Mouse (Mus musculus): ENCODE data around the gene Hsd17b6. TPM values are rescaled to one million over a fixed set of nuclear protein-coding genes. Genes with fewer than 3 reads are reported as not detected.
"Not testable (repeated sequence)": the region's sequence is repeated elsewhere in the genome, so short reads cannot be mapped to it uniquely, and the experiment has no call there.

Gene Hsd17b6
- not detected in 2 replicates for polyA plus RNA-seq (2016; fragmentation: Nextera tagmentation; extraction: Ambion mirVana)

DNA sequence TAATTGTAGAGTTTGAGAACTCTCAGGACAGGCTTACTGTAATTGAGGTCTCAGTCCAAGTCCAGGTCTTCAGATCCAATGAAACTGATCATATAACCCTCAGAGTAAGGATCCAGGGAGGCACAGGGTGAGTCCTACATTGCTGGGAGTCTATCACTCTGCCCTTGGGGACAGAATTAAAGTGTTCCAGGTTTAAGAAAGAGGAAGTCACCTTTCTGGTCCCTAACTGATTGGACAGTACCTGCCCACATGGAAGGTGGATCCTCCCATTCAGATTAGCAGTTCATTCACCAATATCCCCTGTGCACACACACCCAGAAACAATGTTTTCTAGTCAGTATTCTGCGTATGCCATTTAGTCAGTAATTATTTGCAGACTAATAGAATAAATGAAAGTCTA lies at the start of gene Hsd17b6:
Gene Hsd17b6 (minus strand): TSS at position 166 of the 400 bp plus-strand sequence.
- Histone ChIP-seq H3K4me3 (no peak within 1 kb of the TSS), H3K27me3 (ENCODE audit: poor library complexity, severe bottlenecking) (no peaks in the 10 kb centered on the region), H3K27ac (no peak within 1 kb of the TSS), H3K36me3 (replicated peaks) (no peaks in the 10 kb centered on the region), H3K4me1 (no peaks in the 10 kb centered on the region), H3K9me3 (no peaks in the 10 kb centered on the region)
- WGBS, result 93% methylated on average over 1 of the region's 1 CpGs
- DNase-seq (ENCODE audit: extremely low spot score, low spot score), result no peak

DNA sequence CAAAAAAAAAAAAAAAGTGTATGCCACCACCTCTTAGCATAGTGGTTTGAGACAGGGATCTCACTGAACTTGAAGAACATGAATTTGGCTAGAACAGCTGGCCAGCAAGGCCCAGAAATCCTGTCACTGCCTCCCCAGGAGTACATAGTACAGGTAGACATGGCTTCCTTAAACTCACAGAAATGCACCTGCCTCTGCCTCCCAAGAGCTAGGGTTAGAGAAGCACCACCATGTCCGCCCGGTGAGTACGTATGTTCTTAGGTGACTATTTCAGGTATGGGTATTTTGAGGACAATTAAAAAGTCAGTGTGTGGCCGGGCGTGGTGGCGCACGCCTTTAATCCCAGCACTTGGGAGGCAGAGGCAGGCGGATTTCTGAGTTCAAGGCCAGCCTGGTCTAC lies 45.6 kb upstream of the Hsd17b6 start:
- no peaks in the 10 kb centered on the region for H3K27me3 ChIP-seq (ENCODE audit: poor library complexity, severe bottlenecking)
- 94% methylated on average over 8 of the region's 8 CpGs for WGBS
- DNase-seq (ENCODE audit: extremely low spot score, low spot score), result no peak
- H3K27ac ChIP-seq, result no peak overlapping the region
- peaks cover 7% of the 10 kb centered on the region for H3K4me1 ChIP-seq
- H3K4me3 ChIP-seq, result no peak overlapping the region
- H3K36me3 ChIP-seq (replicated peaks), result peaks cover 39% of the 10 kb centered on the region
- no peaks in the 10 kb centered on the region for H3K9me3 ChIP-seq

DNA sequence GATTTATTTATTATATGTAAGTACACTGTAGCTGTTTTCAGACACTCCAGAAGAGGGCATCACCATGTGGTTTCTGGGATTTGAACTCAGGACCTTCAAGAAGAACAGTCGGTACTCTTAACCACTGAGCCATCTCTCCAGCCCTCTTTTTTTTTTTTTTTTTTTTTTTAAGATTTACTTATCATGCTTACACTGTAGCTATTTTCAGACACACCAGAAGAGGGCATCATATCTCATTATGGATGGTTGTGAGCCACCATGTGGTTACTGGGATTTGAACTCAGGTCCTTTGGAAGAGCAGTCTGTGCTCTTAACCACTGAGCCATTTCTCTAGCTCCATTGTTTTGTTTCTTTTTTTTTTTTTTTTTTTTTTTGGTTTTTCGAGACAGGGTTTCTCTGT lies 44.7 kb upstream of the Hsd17b6 start:
- H3K9me3 ChIP-seq; H3K27me3 ChIP-seq (ENCODE audit: poor library complexity, severe bottlenecking); H3K4me3 ChIP-seq; DNase-seq (ENCODE audit: extremely low spot score, low spot score); H3K27ac ChIP-seq; H3K4me1 ChIP-seq: not testable (repeated sequence)
- peaks cover 48% of the 10 kb centered on the region for H3K36me3 ChIP-seq (replicated peaks)
- WGBS, result 94% methylated on average over 1 of the region's 2 CpGs

DNA sequence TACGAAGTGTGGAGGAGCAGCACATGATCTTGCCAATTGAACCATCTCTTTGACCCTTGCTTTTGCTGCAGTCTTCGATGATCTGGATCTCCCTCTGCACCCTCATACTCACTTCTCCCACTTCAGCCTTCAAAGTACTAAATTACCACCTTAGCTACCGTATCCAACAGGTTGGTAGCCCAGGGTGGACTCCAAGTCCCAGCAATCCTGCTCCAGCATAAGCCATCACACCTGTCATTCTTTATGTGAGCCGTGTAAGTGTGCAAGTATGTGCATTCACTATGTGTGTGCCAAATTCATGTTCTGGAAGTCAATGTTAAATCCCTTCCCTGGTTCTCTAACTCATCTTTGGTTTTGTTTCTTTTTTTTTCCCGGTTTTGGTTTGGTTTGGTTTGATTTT lies 44.2 kb upstream of the Hsd17b6 start:
- no peak for DNase-seq (ENCODE audit: extremely low spot score, low spot score)
- no peak overlapping the region for H3K27ac ChIP-seq
- peaks cover 53% of the 10 kb centered on the region for H3K36me3 ChIP-seq (replicated peaks)
- no peaks in the 10 kb centered on the region for H3K9me3 ChIP-seq
- H3K4me1 ChIP-seq, result no peaks in the 10 kb centered on the region
- WGBS, result 95% methylated on average over 5 of the region's 5 CpGs
- H3K27me3 ChIP-seq (ENCODE audit: poor library complexity, severe bottlenecking), result no peaks in the 10 kb centered on the region
- H3K4me3 ChIP-seq, result no peak overlapping the region

DNA sequence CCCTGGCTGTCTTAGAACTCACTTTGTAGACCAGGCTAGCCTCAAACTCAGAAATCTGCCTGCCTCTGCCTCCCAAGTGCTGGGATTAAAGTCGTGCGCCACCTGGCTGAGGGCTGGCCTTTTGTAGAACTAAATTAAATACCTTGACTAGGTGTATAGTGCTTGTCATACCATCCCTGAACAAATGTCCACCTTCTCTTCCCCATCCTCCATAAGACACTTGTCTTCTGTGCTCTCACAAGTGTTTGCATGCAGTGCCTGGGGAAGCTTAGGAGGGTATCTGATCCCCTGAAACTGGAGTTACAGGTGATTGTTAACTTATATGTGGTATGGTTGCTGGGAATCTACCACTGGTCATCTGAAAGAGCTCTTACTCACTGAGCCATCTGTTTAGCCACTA lies 42.9 kb upstream of the Hsd17b6 start:
- Histone ChIP-seq H3K27me3 (ENCODE audit: poor library complexity, severe bottlenecking) (no peaks in the 10 kb centered on the region), H3K27ac (no peak overlapping the region), H3K36me3 (replicated peaks) (peaks cover 66% of the 10 kb centered on the region), H3K4me1 (no peaks in the 10 kb centered on the region), H3K4me3 (no peak overlapping the region), H3K9me3 (no peaks in the 10 kb centered on the region)
- whole genome bisulfite sequencing, result 83% methylated on average over 2 of the region's 2 CpGs
- no peak for DNase-seq (ENCODE audit: extremely low spot score, low spot score)

DNA sequence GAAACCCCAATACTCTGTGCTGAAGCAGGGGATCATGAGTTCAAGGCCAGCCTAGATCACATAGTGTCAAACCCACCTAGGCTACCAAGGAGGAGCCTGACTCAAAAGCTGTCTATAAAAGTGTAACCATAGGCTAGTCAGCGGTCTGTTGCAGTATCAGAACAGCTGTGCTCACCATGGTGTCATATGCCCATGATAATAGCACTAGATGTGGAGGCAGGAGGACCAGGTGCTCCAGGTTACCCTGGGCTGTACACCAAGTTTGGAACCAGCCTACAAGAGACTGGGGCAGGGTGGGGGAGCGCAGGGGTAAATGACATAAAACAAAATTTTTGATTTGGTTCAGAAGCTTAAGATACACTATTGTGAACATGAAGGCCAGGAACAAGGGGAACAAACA lies 42.3 kb upstream of the Hsd17b6 start:
- Histone ChIP-seq H3K27me3 (ENCODE audit: poor library complexity, severe bottlenecking) (no peaks in the 10 kb centered on the region), H3K4me1 (peaks cover 1% of the 10 kb centered on the region; the same call in 1 of the 2 replicates), H3K36me3 (replicated peaks) (peaks cover 72% of the 10 kb centered on the region), H3K9me3 (no peaks in the 10 kb centered on the region), H3K4me3 (no peak overlapping the region), H3K27ac (no peak overlapping the region)
- 97% methylated on average over 2 of the region's 2 CpGs for WGBS
- DNase-seq (ENCODE audit: extremely low spot score, low spot score), result no peak

DNA sequence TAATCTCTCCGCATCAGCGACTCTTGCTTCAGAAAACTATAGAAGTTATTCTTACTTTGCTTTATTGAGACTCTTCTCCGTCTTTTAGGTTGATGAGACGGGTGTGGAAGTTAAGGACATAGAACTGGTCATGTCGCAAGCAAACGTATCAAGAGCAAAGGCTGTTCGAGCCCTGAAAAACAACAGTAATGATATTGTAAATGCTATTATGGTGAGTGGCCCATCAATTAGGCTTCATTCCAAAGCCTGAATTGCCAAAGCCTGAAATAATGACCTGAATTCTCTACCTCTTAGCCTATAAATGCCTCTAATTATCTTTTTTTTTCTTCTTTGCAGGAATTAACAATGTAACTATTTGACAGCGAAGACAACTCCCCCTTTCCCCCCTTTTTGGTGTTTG lies 40.7 kb upstream of the Hsd17b6 start:
- peaks cover 88% of the 10 kb centered on the region for H3K36me3 ChIP-seq (replicated peaks)
- H3K27me3 ChIP-seq (ENCODE audit: poor library complexity, severe bottlenecking), result no peaks in the 10 kb centered on the region
- no peak overlapping the region for H3K4me3 ChIP-seq
- H3K9me3 ChIP-seq, result no peaks in the 10 kb centered on the region
- 96% methylated on average over 8 of the region's 8 CpGs for WGBS
- H3K4me1 ChIP-seq, result peaks cover 15% of the 10 kb centered on the region
- no peak overlapping the region for H3K27ac ChIP-seq
- DNase-seq (ENCODE audit: extremely low spot score, low spot score), result no peak

DNA sequence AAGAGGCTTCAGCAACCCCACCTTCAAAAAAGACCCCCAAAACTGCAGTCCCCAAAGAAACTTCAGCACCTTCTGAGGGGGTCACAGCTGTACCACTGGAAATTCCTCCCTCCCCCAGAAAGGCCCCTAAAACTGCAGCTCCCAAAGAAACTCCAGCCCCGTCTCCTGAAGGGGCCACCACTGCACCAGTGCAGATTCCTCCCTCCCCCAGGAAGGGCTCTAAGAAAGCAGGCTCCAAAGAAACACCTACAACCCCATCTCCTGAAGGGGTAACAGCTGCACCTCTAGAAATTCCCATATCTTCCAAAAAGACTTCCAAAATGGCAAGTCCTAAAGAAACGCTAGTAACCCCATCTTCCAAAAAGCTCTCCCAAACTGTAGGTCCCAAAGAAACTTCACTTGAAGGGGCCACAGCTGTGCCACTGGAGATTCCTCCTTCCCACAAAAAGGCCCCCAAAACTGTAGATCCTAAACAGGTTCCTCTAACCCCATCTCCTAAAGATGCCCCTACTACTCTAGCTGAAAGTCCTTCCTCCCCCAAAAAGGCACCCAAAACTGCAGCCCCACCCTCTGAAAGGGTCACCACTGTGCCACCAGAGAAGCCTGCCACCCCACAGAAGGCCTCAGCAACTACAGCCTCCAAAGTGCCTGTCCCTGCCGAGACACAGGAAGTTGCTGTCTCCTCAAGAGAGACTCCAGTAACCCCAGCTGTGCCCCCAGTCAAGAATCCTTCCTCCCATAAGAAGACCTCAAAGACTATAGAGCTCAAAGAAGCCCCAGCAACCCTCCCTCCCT lies 35.8 kb upstream of the Hsd17b6 start:
- Histone ChIP-seq H3K36me3 (replicated peaks) (peaks cover 100% of the 10 kb centered on the region), H3K4me1 (peaks cover 53% of the 10 kb centered on the region), H3K27ac (0 out of 2 replicates have a peak overlapping the region, but pooled peaks have one; percentile 0), H3K4me3 (no peak overlapping the region), H3K27me3 (ENCODE audit: poor library complexity, severe bottlenecking) (no peaks in the 10 kb centered on the region), H3K9me3 (no peaks in the 10 kb centered on the region)
- DNase-seq (ENCODE audit: extremely low spot score, low spot score), result no peak
- WGBS, result 85% methylated on average over 3 of the region's 3 CpGs

DNA sequence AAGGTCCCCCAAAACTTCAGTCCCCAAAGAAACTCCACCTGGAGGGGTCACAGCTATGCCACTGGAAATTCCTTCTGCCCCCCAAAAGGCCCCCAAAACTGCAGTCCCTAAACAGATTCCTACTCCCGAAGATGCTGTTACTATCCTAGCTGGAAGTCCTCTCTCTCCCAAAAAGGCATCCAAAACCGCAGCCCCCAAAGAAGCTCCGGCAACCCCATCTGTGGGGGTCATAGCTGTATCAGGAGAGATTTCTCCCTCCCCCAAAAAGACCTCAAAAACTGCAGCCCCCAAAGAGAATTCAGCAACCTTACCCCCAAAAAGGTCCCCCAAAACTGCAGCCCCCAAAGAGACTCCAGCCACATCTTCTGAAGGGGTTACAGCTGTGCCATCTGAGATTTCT lies 35.1 kb upstream of the Hsd17b6 start:
- Histone ChIP-seq H3K36me3 (replicated peaks) (peaks cover 99% of the 10 kb centered on the region), H3K4me1 (peaks cover 61% of the 10 kb centered on the region), H3K9me3 (no peaks in the 10 kb centered on the region), H3K27ac (no peak overlapping the region), H3K4me3 (no peak overlapping the region), H3K27me3 (ENCODE audit: poor library complexity, severe bottlenecking) (no peaks in the 10 kb centered on the region)
- 90% methylated on average over 3 of the region's 3 CpGs for WGBS
- DNase-seq (ENCODE audit: extremely low spot score, low spot score), result no peak

DNA sequence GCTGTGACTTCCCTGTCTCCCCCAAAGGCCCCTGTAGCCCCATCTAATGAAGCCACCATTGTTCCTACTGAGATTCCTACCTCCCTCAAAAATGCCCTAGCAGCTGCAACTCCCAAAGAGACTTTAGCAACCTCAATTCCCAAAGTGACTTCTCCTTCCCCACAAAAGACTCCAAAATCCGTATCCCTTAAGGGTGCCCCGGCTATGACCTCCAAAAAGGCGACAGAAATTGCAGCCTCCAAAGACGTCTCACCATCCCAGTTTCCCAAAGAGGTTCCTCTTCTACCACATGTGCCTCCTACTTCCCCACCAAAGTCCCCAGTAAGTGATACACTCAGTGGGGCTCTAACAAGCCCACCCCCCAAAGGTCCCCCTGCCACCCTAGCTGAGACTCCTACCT lies 34.2 kb upstream of the Hsd17b6 start:
- no peak for DNase-seq (ENCODE audit: extremely low spot score, low spot score)
- H3K27me3 ChIP-seq (ENCODE audit: poor library complexity, severe bottlenecking), result no peaks in the 10 kb centered on the region
- H3K4me3 ChIP-seq, result no peak overlapping the region
- H3K9me3 ChIP-seq, result no peaks in the 10 kb centered on the region
- H3K36me3 ChIP-seq (replicated peaks), result peaks cover 99% of the 10 kb centered on the region
- no peak overlapping the region for H3K27ac ChIP-seq
- H3K4me1 ChIP-seq, result peaks cover 69% of the 10 kb centered on the region
- 84% methylated on average over 4 of the region's 4 CpGs for WGBS

DNA sequence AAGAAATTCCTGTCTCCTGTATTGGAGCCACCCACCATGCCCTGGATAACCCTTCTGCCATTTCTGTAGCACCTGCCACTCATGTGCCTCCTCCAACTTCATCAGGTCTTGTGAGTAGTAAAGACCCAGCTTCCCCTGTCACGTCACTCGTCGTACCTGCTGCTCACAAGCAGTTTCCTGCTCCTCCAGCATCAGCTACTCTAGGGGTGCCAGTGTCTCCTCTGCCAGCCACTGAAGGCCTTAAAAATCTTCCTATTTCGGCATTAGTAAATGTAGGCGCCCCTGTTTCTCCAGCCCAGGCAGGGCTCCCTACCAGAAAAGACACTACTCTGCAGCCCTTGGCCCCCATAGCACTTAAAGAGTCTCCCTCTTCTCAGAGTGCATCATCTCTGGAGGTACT lies 32.9 kb upstream of the Hsd17b6 start:
- 94% methylated on average over 5 of the region's 5 CpGs for WGBS
- peak overlapping the region; percentile 6 for H3K4me3 ChIP-seq
- peaks cover 86% of the 10 kb centered on the region for H3K36me3 ChIP-seq (replicated peaks)
- peaks cover 70% of the 10 kb centered on the region for H3K4me1 ChIP-seq
- no peak for DNase-seq (ENCODE audit: extremely low spot score, low spot score)
- H3K27me3 ChIP-seq (ENCODE audit: poor library complexity, severe bottlenecking), result no peaks in the 10 kb centered on the region
- no peak overlapping the region for H3K27ac ChIP-seq
- no peaks in the 10 kb centered on the region for H3K9me3 ChIP-seq

DNA sequence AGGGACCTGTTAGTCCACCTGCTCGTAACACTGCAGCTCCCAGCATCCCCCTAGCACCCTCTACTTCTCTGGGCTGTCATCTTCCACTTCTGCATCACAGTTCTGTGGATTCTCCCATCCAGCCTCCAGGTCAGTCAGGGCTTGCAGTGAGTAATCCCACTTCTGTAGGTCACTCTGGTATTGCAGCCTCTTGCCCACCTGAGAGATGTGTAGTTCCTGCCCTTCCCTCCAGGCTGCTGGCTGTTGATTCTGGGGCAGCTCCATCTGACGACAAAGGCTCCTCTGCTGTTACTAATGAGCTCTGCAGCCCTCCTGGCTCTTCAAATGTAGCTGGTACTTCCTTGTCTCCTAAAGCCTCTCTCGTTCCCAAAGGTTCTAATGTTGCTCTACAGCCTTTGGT lies 32.4 kb upstream of the Hsd17b6 start:
- no peak for DNase-seq (ENCODE audit: extremely low spot score, low spot score)
- Histone ChIP-seq H3K36me3 (replicated peaks) (peaks cover 82% of the 10 kb centered on the region), H3K27ac (no peak overlapping the region), H3K27me3 (ENCODE audit: poor library complexity, severe bottlenecking) (no peaks in the 10 kb centered on the region), H3K4me1 (peaks cover 71% of the 10 kb centered on the region), H3K4me3 (no peak overlapping the region), H3K9me3 (no peaks in the 10 kb centered on the region)
- WGBS, result 77% methylated on average over 3 of the region's 3 CpGs

DNA sequence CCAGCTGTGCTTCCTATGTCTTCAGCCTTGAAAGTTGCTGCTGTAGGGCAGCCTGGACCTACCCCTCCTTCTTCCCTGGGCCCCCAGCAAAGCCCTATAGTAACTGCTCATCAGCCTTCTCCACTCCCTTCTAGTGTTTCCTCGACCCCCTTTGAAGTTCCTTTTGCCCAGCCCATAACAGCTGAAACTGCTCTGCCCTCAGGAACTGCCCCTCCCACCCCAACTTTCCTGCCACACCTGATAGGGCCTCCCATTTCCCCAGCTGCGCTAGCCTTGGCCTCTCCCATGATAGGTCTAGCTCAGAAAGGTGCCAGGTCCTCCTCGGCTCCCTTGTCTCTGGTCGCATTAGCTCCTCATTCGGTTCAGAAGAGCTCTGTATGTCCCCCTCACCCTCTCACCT lies 31.8 kb upstream of the Hsd17b6 start:
- Histone ChIP-seq H3K36me3 (replicated peaks) (peaks cover 75% of the 10 kb centered on the region), H3K9me3 (no peaks in the 10 kb centered on the region), H3K27ac (peak overlapping the region; percentile 26; the same call in 1 of the 2 replicates), H3K4me1 (peaks cover 69% of the 10 kb centered on the region), H3K4me3 (peak overlapping the region; percentile 2; the same call in 1 of the 2 replicates), H3K27me3 (ENCODE audit: poor library complexity, severe bottlenecking) (no peaks in the 10 kb centered on the region)
- no peak for DNase-seq (ENCODE audit: extremely low spot score, low spot score)
- WGBS, result 72% methylated on average over 5 of the region's 5 CpGs

Measured in forebrain, embryonic 10.5 days (tissue).